Mouse (Mus musculus): Measurements from ENCODE around the gene Foxc1. TPM values are rescaled to one million over a fixed set of nuclear protein-coding genes. Genes with fewer than 3 reads are reported as not detected.

Foxc1 gene
- polyA plus RNA-seq (2014; fragmentation: Illumina TruSeq; extraction: RNeasy Lipid Tissue Mini Kit (QIAGEN cat#74804); ENCODE audit: low read depth, low replicate concordance): 0.54 TPM

DNA sequence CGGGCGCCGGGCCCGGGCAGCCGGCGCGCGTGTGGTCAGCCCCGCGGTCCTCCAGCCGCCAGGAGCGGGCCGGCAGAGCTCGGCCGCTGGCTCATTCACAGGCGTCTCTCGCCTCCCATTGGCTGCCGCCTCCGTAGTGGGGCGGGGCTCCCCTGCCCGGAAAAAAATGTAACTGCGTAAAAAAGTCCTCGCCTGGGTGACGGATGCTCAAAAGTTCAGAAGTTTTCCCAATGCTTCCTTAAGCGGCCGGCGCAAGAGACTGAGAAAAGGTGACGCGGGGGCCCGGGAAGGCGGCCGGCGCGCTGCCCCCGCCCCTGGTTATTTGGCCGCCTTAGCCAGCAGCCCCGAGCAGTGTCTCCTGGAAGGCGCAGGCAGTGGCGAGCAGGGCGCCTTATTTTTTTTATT, at the start of gene Foxc1:
Foxc1 (plus strand) TSS at position 206 of the 405 bp plus-strand sequence.

Other genes with a start within 250 kb of the Foxc1 start
- 0.25 TPM for gene A530084C06Rik, start 247.3 kb upstream of the Foxc1 start, polyA plus RNA-seq (2014; fragmentation: Illumina TruSeq; extraction: RNeasy Lipid Tissue Mini Kit (QIAGEN cat#74804); ENCODE audit: low read depth, low replicate concordance)
- gene Foxf2, start 180.8 kb upstream of the Foxc1 start, polyA plus RNA-seq (2014; fragmentation: Illumina TruSeq; extraction: RNeasy Lipid Tissue Mini Kit (QIAGEN cat#74804); ENCODE audit: low read depth, low replicate concordance): 10.3 TPM

All from sigmoid colon, adult 10 weeks (tissue).